Mouse (Mus musculus): ENCODE results near the gene H2afy. TPM values are rescaled to one million over a fixed set of nuclear protein-coding genes. Genes with fewer than 3 reads are reported as not detected.
A peak's percentile ranks its signal among the peaks of the same experiment; 100 is the strongest.

Gene H2afy
- polyA plus RNA-seq, 1 experiment from 2014 or later, result 132 TPM

GRCm38 (mm10) chr13:56139167-56139751 is 3.1 kb upstream of the H2afy start:
- Histone ChIP-seq H3K9ac (ENCODE audit: low read depth, low read length) (no peak overlapping the region), H3K36me3 (ENCODE audit: control insufficient read depth, insufficient read depth) (no peaks in the 10 kb centered on the region), H3K27me3 (replicated peaks; ENCODE audit: control insufficient read depth, insufficient read depth, low read length) (no peaks in the 10 kb centered on the region), H3K27ac (ENCODE audit: low read depth, low read length) (no peak overlapping the region), H3K9me3 (ENCODE audit: control insufficient read depth) (no peaks in the 10 kb centered on the region), H3K4me1 (replicated peaks; ENCODE audit: control insufficient read depth, insufficient read depth, low read length) (0 out of 2 replicates have a peak, but pooled peaks cover 7% of the 10 kb centered on the region), H3K4me2 (replicated peaks; ENCODE audit: low read depth) (no peak overlapping the region), H3K4me3 (ENCODE audit: low read depth, low read length) (no peak overlapping the region)
- WGBS, result 67% methylated on average over 6 of the region's 6 CpGs
- no peak for ATAC-seq
- TF ChIP-seq CTCF (IDR thresholded peaks at IDR 0.05; ENCODE audit: low read depth), result no peak

DNA sequence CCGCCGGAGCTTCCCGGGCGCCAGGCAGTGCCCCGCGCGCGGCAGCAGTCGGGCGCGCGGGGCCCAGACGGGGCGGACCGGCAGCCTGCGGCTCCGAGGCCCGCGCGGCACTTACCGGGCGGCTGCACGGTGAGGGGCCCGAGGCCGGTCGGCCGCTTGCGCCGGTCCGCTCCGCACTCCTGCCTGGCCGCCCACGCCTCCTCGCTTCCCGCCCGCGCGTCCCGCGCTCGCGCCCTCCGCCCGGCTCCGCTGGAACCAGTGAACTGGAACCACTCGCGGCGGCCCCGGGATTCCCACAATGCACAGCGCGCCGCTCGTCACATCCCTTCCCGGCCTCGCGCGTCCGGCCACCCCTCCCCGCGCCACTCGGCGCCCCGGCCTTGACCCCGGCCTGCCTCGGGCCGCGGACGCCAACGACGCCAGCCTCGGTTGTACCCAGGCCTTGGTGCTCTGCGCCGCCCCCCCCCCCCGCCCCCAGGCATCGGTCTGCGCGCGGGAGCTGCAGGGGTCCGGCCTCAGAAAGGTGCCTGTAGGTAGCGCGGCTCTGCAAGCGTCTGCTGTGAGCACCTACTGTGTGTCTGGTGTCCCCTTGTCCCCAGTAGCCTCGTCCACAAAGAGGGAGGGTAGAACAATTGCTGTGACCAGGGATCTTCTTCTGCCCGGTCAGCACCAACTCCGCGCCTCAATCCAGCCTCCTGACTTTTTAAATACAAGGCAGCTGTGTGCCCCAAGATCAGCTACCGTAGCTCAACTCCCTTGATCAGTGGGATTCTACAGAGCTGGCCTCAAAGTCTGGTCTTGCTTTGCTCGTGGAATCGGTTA is 719 bp downstream of the H2afy start:
- 0 out of 2 replicates have a peak, but pooled peaks cover 3% of the 10 kb centered on the region for H3K4me1 ChIP-seq (replicated peaks; ENCODE audit: control insufficient read depth, insufficient read depth, low read length)
- peak overlapping the region; percentile 88 for H3K4me2 ChIP-seq (replicated peaks; ENCODE audit: low read depth)
- no peaks in the 10 kb centered on the region for H3K36me3 ChIP-seq (ENCODE audit: control insufficient read depth, insufficient read depth)
- no peaks in the 10 kb centered on the region for H3K9me3 ChIP-seq (ENCODE audit: control insufficient read depth)
- WGBS, result under 1% methylated on average over 85 of the region's 89 CpGs
- H3K9ac ChIP-seq (ENCODE audit: low read depth, low read length), result peak overlapping the region; percentile 90
- H3K27me3 ChIP-seq (replicated peaks; ENCODE audit: control insufficient read depth, insufficient read depth, low read length), result no peaks in the 10 kb centered on the region
- ATAC-seq, result peak; percentile 84
- no peak for TF ChIP-seq CTCF (IDR thresholded peaks at IDR 0.05; ENCODE audit: low read depth)
- peak overlapping the region; percentile 68 for H3K4me3 ChIP-seq (ENCODE audit: low read depth, low read length)
- H3K27ac ChIP-seq (ENCODE audit: low read depth, low read length), result peak overlapping the region; percentile 78

DNA sequence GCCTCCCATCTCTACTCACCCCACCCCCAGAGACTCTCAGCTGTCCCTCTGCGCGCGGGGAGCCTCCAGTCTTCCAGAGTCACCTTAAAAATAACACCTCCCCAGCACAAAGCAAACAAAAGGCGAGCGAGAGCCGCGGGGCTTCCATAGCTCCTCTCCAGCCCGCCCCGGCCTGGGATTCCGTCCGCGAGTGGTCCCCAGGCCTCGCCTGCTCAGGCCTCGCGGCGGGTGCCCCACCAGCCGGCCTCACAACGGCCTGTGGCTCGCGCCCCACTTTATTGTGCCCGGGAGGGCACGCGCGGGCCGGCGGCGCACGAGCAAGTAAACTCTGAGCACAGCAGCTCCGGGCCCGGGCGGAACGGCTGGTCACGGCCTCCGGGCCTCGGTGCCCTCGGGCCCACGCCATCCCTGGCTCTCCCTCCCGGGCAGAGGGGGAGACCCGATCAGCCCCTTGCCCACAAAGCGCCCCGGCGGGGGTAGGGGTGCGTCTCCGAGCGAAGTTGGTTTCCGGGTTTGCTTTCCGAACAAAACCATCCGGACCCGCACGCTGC is 1.5 kb downstream of the H2afy start:
- ATAC-seq, result peak; percentile 51
- H3K4me1 ChIP-seq (replicated peaks; ENCODE audit: control insufficient read depth, insufficient read depth, low read length), result 0 out of 2 replicates have a peak, but pooled peaks cover 3% of the 10 kb centered on the region
- WGBS, result under 1% methylated on average over 42 of the region's 50 CpGs
- peak overlapping the region; percentile 78 for H3K27ac ChIP-seq (ENCODE audit: low read depth, low read length)
- peak overlapping the region; percentile 68 for H3K4me3 ChIP-seq (ENCODE audit: low read depth, low read length)
- H3K9ac ChIP-seq (ENCODE audit: low read depth, low read length), result peak overlapping the region; percentile 90
- no peaks in the 10 kb centered on the region for H3K36me3 ChIP-seq (ENCODE audit: control insufficient read depth, insufficient read depth)
- peak overlapping the region; percentile 88 for H3K4me2 ChIP-seq (replicated peaks; ENCODE audit: low read depth)
- no peaks in the 10 kb centered on the region for H3K27me3 ChIP-seq (replicated peaks; ENCODE audit: control insufficient read depth, insufficient read depth, low read length)
- H3K9me3 ChIP-seq (ENCODE audit: control insufficient read depth), result no peaks in the 10 kb centered on the region
- no peak for TF ChIP-seq CTCF (IDR thresholded peaks at IDR 0.05; ENCODE audit: low read depth)

DNA sequence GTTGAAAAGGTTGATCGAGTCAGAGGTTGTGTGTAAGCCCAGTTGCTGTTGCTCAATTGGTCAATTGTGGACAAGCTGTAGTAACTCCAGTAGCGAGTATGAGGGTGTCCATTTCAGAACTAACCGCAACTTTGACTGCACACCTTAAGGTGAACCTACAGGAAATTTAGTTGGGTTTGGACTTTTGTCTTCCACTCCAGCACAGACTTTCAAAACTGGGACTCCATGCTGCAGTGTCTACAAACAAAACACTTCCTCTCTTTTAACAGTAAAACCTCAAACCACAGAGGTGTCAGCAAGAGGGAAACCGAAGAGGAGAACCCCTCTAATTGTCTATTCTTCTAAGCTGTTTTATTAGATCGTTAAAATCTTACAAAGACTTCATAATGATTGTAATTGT is 2.1 kb downstream of the H2afy start:
- H3K27me3 ChIP-seq (replicated peaks; ENCODE audit: control insufficient read depth, insufficient read depth, low read length), result no peaks in the 10 kb centered on the region
- peak overlapping the region; percentile 88 for H3K4me2 ChIP-seq (replicated peaks; ENCODE audit: low read depth)
- H3K9ac ChIP-seq (ENCODE audit: low read depth, low read length), result no peak overlapping the region
- no peak for ATAC-seq
- H3K36me3 ChIP-seq (ENCODE audit: control insufficient read depth, insufficient read depth), result no peaks in the 10 kb centered on the region
- H3K27ac ChIP-seq (ENCODE audit: low read depth, low read length), result no peak overlapping the region
- H3K4me3 ChIP-seq (ENCODE audit: low read depth, low read length), result peak overlapping the region; percentile 68
- 0 out of 2 replicates have a peak, but pooled peaks cover 3% of the 10 kb centered on the region for H3K4me1 ChIP-seq (replicated peaks; ENCODE audit: control insufficient read depth, insufficient read depth, low read length)
- H3K9me3 ChIP-seq (ENCODE audit: control insufficient read depth), result no peaks in the 10 kb centered on the region
- WGBS, result 38% methylated on average over 5 of the region's 5 CpGs
- TF ChIP-seq CTCF (IDR thresholded peaks at IDR 0.05; ENCODE audit: low read depth), result no peak

DNA sequence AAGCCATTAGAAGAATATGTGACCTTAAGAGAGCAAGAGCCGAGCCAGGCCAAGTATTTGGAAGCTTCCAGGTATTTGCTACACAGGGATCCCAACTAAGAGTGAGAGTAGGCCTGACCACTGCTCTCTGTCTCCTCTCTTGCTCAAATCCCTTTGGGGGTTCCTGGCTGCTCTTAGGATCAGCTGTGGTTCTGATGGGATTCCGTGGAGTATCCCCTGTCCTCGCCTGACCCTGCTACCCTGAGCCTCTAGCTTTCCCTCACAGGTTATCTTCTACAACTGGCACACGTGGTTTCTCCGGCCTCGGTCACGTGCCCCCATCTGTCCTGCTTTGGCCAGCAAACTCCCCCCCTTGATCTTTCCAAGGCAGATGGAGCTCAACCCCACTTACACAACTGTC is 3.2 kb downstream of the H2afy start:
- H3K4me3 ChIP-seq (ENCODE audit: low read depth, low read length), result no peak overlapping the region
- H3K27me3 ChIP-seq (replicated peaks; ENCODE audit: control insufficient read depth, insufficient read depth, low read length), result no peaks in the 10 kb centered on the region
- H3K9ac ChIP-seq (ENCODE audit: low read depth, low read length), result no peak overlapping the region
- H3K4me2 ChIP-seq (replicated peaks; ENCODE audit: low read depth), result peak overlapping the region; percentile 88; the same call in 1 of the 2 replicates
- H3K9me3 ChIP-seq (ENCODE audit: control insufficient read depth), result no peaks in the 10 kb centered on the region
- WGBS, result 72% methylated on average over 7 of the region's 7 CpGs
- peaks cover 5% of the 10 kb centered on the region; the same call in 1 of the 2 replicates for H3K36me3 ChIP-seq (ENCODE audit: control insufficient read depth, insufficient read depth)
- H3K27ac ChIP-seq (ENCODE audit: low read depth, low read length), result no peak overlapping the region
- TF ChIP-seq CTCF (IDR thresholded peaks at IDR 0.05; ENCODE audit: low read depth), result no peak
- H3K4me1 ChIP-seq (replicated peaks; ENCODE audit: control insufficient read depth, insufficient read depth, low read length), result 0 out of 2 replicates have a peak, but pooled peaks cover 3% of the 10 kb centered on the region
- no peak for ATAC-seq

DNA sequence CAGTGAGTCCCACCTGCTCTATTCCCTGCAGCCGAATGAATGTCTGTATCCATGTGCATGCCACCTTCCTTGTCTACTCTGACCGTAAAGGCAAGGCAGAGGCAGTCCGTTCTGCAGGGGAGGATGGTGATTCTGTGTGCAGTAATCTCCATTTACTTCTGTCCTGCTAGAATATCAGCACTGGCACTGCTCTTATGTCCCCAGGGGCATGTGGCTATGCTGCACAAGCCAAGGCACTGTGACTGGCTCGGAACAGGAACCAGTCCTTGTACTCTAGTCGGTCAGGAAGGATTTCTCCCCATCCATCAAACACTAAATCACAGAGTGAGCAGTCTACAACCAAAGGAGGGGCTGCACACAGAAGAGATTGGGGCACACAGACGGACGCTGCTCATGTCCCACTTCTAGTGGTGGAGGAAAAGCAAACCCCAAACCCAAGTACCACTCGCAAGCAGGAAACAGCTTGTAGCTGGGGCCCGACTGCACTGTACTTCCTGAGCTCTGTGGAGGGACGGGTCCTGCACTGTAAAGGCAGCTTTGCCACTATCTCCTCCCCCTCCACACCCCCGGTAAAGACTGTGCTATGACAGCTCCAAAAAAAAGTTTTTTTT is 3.7 kb downstream of the H2afy start:
- Histone ChIP-seq H3K4me1 (replicated peaks; ENCODE audit: control insufficient read depth, insufficient read depth, low read length) (0 out of 2 replicates have a peak, but pooled peaks cover 3% of the 10 kb centered on the region), H3K27ac (ENCODE audit: low read depth, low read length) (no peak overlapping the region; the same call in 1 of the 2 replicates), H3K4me3 (ENCODE audit: low read depth, low read length) (no peak overlapping the region), H3K27me3 (replicated peaks; ENCODE audit: control insufficient read depth, insufficient read depth, low read length) (no peaks in the 10 kb centered on the region), H3K4me2 (replicated peaks; ENCODE audit: low read depth) (no peak overlapping the region), H3K9me3 (ENCODE audit: control insufficient read depth) (no peaks in the 10 kb centered on the region), H3K36me3 (ENCODE audit: control insufficient read depth, insufficient read depth) (peaks cover 10% of the 10 kb centered on the region; the same call in 1 of the 2 replicates), H3K9ac (ENCODE audit: low read depth, low read length) (no peak overlapping the region)
- no peak for TF ChIP-seq CTCF (IDR thresholded peaks at IDR 0.05; ENCODE audit: low read depth)
- WGBS, result 66% methylated on average over 11 of the region's 11 CpGs
- ATAC-seq, result no peak
